Mouse (Mus musculus) midbrain, embryonic 14.5 days (tissue): ENCODE results near the gene Bhmt. TPM values are rescaled to one million over a fixed set of nuclear protein-coding genes. Genes with fewer than 3 reads are reported as not detected.
"Not testable (repeated sequence)": the region's sequence is repeated elsewhere in the genome, so short reads cannot be mapped to it uniquely, and the experiment has no call there.

Experiments
- ATAC-seq: fragments of 200-750 bp; cut with Nextera tagmentation; 2 replicates; pipeline ENCODE4 v1.8.0; 2017; ENCODE audit warnings: moderate number of reproducible peaks, moderate library complexity; ENCODE audit not compliant: low FRiP score, low TSS enrichment
- DNase-seq: peaks from one replicate; pipeline ENCODE4 v3.0.0-alpha.2; 2015
- H3K27ac ChIP-seq: fragments of 300-500 bp; sonication (generic); replicated peaks from 2 replicates; pipeline ENCODE4 v1.5.1; 2014; ENCODE audit warnings: mild to moderate bottlenecking, low read depth, low read length, moderate library complexity
- H3K27me3 ChIP-seq: fragments of 300-500 bp; sonication (generic); 2 replicates; pipeline ENCODE4 v1.6.1; 2014; ENCODE audit warnings: low read length, control low read depth, mixed read lengths; ENCODE audit not compliant: control insufficient read depth, insufficient read depth
- H3K36me3 ChIP-seq: fragments of 300-500 bp; sonication (generic); 2 replicates; pipeline ENCODE4 v1.6.1; 2014; ENCODE audit warnings: low read length, control low read depth; ENCODE audit not compliant: control insufficient read depth, insufficient read depth
- H3K4me1 ChIP-seq: fragments of 300-500 bp; sonication (generic); 2 replicates; pipeline ENCODE4 v1.6.1; 2014; ENCODE audit warnings: mild to moderate bottlenecking, antibody characterized with exemption, low read length, control low read depth; ENCODE audit not compliant: control insufficient read depth, insufficient read depth
- H3K4me2 ChIP-seq: fragments of 300-500 bp; sonication (generic); 2 replicates; pipeline ENCODE4 v1.6.1; 2014; ENCODE audit warnings: mild to moderate bottlenecking, low read length, moderate library complexity
- H3K4me3 ChIP-seq: fragments of 300-500 bp; sonication (generic); replicated peaks from 2 replicates; pipeline ENCODE4 v1.5.1; 2014; ENCODE audit warnings: low read depth, low read length
- H3K9ac ChIP-seq: fragments of 300-500 bp; sonication (generic); replicated peaks from 2 replicates; pipeline ENCODE4 v1.6.1; 2014; ENCODE audit warnings: mild to moderate bottlenecking, low read length, moderate library complexity
- H3K9me3 ChIP-seq: fragments of 300-500 bp; sonication (generic); 2 replicates; pipeline ENCODE4 v1.6.1; 2016; ENCODE audit warnings: low read length, control low read depth, mixed read lengths; ENCODE audit not compliant: control insufficient read depth
- WGBS: fragments of 180-500 bp; shearing (Covaris S2); extraction: QIAGEN DNeasy Blood & Tissue Kit; methylation state at CpG from one replicate; pipeline ENCODE4 v1.1.7; 2014; 5-methylcytosine and 5-hydroxymethylcytosine counted together
- polyA plus RNA-seq: library from polyadenylated mRNA; unstranded; fragments of >200 nt; fragmentation: Nextera tagmentation; extraction: Ambion mirVana; gene quantifications from 2 replicates; pipeline ENCODE4 v1.2.1, GENCODE M21; 2014

The Bhmt gene
- polyA plus RNA-seq, 1 experiment from 2014 or later: 0.28 TPM

- Histone ChIP-seq H3K9ac (no peak overlapping the region), H3K27me3 (no peaks in the 10 kb centered on the region), H3K27ac (no peak overlapping the region), H3K4me3 (no peak overlapping the region), H3K4me1 (no peaks in the 10 kb centered on the region), H3K4me2 (no peak overlapping the region), H3K36me3 (no peaks in the 10 kb centered on the region), H3K9me3 (no peaks in the 10 kb centered on the region)
- no peak for ATAC-seq
- DNase-seq: no peak
- 88% methylated on average over 2 of the region's 2 CpGs for WGBS
These were observed 44.6 kb downstream of the Bhmt start for GRCm38 (mm10) chr13:93593040-93593699.

DNA sequence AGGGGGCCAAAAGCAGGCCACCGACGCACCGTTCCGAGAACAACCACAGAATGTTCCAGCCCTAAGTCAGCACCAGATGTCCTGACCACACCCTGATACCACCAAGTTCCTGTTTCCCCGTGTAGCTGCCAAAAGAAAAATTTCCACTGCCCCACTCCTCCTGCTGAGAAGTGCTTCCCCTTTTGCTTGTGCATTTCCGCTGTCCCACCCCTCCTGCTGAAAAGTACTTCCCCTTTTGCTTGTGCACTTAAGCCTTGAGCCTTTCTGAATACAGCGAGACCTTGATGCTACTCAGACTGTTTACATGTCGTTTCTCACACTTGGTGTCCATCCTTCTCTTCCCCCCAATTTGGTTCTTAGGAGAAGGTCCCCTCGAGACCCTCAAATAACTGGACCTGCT is 55.2 kb downstream of the Bhmt start:
- H3K36me3 ChIP-seq, ATAC-seq, H3K9me3 ChIP-seq, H3K4me2 ChIP-seq, H3K27me3 ChIP-seq, H3K4me3 ChIP-seq, H3K4me1 ChIP-seq, H3K9ac ChIP-seq, DNase-seq, H3K27ac ChIP-seq: not testable (repeated sequence)
- WGBS: 91% methylated on average over 9 of the region's 9 CpGs

DNA sequence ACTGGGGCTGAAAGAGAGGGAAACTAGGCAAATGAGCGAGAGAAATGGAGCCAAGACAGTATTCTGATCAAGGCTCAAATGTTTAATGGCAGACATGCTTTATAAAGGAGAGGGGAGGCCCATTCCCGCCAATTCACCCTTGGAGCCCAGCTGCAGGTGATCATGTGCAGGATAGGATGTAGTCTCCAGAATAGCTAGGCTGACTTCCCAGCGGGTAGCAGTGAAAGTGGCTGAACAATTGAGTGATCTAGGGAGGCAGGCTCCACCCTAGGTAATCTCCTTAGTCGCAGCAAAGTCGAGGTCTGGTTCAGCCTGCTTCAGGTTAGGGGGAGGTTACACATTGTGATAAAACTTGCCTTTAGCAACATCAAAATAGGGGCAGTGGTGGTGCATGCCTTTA is 57.3 kb downstream of the Bhmt start:
- Histone ChIP-seq H3K27ac (no peak overlapping the region), H3K4me1 (no peaks in the 10 kb centered on the region), H3K27me3 (no peaks in the 10 kb centered on the region), H3K9me3 (no peaks in the 10 kb centered on the region), H3K9ac (no peak overlapping the region), H3K4me2 (no peak overlapping the region), H3K36me3 (no peaks in the 10 kb centered on the region), H3K4me3 (no peak overlapping the region)
- ATAC-seq: no peak
- WGBS: 78% methylated on average over 5 of the region's 5 CpGs
- no peak for DNase-seq

DNA sequence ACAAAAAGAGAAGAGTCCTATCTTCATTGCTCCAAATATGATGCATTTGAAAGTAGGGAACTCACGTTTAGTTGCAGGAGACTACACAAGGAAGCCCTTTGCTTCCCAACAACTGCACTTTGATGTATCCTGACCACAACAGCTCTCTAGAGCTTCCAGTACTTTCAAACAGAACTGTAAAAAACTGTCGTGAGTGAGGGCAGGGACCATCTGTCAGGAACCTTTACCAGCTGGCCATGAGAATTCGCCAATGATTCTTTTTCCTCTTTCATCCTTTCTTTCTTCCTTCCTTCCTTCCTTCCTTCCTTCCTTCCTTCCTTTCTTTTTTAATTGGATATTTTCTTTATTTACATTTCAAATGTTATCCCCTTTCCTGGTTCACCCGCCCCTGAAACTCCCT is 68.1 kb downstream of the Bhmt start:
- H3K4me3 ChIP-seq: no peak overlapping the region
- H3K9me3 ChIP-seq: no peaks in the 10 kb centered on the region
- no peak for DNase-seq
- H3K27me3 ChIP-seq: no peaks in the 10 kb centered on the region
- 79% methylated on average over 4 of the region's 4 CpGs for WGBS
- no peak for ATAC-seq
- no peaks in the 10 kb centered on the region for H3K4me1 ChIP-seq
- H3K9ac ChIP-seq: no peak overlapping the region
- H3K36me3 ChIP-seq: no peaks in the 10 kb centered on the region
- no peak overlapping the region for H3K4me2 ChIP-seq
- H3K27ac ChIP-seq: no peak overlapping the region

Other genes starting within 250 kb of the Bhmt start
- gene Jmy, start 138.2 kb downstream of the Bhmt start, polyA plus RNA-seq: 6.4 and 8.7 TPM in 2 replicates
- gene Bhmt2, start 36.3 kb upstream of the Bhmt start, polyA plus RNA-seq: not detected in 2 replicates
- gene Dmgdh, start 36.5 kb upstream of the Bhmt start, polyA plus RNA-seq: 0.17 TPM in 1 of 2 replicates, not detected in the other
- 8.6 and 12.7 TPM in 2 replicates for gene Arsb, start 133.7 kb upstream of the Bhmt start, polyA plus RNA-seq